ENCODE assay signal across 10 mouse cellular contexts in the genomic region with DNA sequence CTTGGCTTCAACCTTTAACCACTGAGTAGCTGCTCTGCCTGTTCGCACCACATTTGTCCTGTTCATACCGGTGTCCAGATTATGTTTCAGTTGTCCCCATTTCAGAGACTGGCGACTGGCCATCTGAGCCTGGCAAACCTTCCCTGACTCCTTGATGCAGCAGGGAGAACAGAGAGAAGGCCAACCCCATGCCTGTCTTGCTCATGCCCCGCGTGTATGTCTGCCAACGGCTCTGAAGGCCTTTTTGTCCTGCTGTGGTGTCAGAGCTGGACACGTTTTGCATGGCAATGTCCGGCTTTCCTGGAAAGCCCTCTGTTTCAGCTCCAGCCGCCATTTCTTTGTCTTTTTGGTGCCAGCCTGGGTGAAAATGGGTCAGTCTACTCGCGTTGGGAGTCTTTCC.
DNase-seq lines count a peak whose midpoint lies in the region; ATAC-seq and TF ChIP-seq lines count a peak whose summit lies in the region.
"Had no signal": no experiment of that assay in that cellular context is flagged by ENCODE, and none has a peak within 500 bp of the region (broad histone marks: within the 10 kb centered on the region; RNA-seq: fewer than 3 reads in every experiment).

No protein-coding gene starts in this region.

- peaks cover 5% of the 10 kb centered on the region; the same call in 1 of the 2 replicates for H3K9me3 ChIP-seq in kidney, embryonic 14.5 days (ENCODE audit: control insufficient read depth, low read length)

- H3K27ac ChIP-seq in kidney, adult 2 months (ENCODE audit: insufficient read depth, low read depth, low read length): no peak overlapping the region
- no peak overlapping the region for H3K27ac ChIP-seq in kidney, embryonic 14.5 days (ENCODE audit: low read depth, low read length)

- H3K36me3 ChIP-seq in kidney, adult 2 months (ENCODE audit: control insufficient read depth, insufficient read depth, low read length): no peaks in the 10 kb centered on the region
- no peaks in the 10 kb centered on the region for H3K36me3 ChIP-seq in kidney, embryonic 14.5 days (ENCODE audit: control insufficient read depth, insufficient read depth, low read length)

- no peak overlapping the region for H3K4me2 ChIP-seq in kidney, embryonic 14.5 days (replicated peaks; ENCODE audit: low read depth, low read length)

- no peak for TF ChIP-seq CTCF in kidney, adult 2 months (conservative IDR thresholded peaks at IDR 0.05; ENCODE audit: insufficient read depth, insufficient read length, low read depth, low read length)

- H3K9ac ChIP-seq in kidney, embryonic 14.5 days (ENCODE audit: low read depth, low read length): no peak overlapping the region

- 92% methylated on average over 11 of the region's 11 CpGs for WGBS in kidney, adult 2 months
- 88% methylated on average over 11 of the region's 11 CpGs for WGBS in kidney, embryonic 14.5 days

- ATAC-seq in kidney, embryonic 14.5 days (ENCODE audit: low FRiP score, low TSS enrichment): no peak

- TF ChIP-seq POLR2A in kidney, adult 2 months (IDR thresholded peaks at IDR 0.05; ENCODE audit: low read depth, low read length): no peak

- DNase-seq in kidney, adult 2 months: peak; percentile 2
- DNase-seq in cerebellum, postnatal 36 days: peak; percentile 82 to 85
- peak; percentile 59 to 78 for DNase-seq in layer of hippocampus, adult 8-10 months (ENCODE audit: low spot score in 2 of 2)
- peak; percentile 26 for DNase-seq in right cerebral cortex, postnatal 14 days
- no peak for DNase-seq in kidney, postnatal 36 days
- DNase-seq in thymus, postnatal 25 days: no peak
- DNase-seq in heart, postnatal 4 days: no peak
- DNase-seq: kidney, postnatal 4 days had no signal

- no peaks in the 10 kb centered on the region for H3K4me1 ChIP-seq in kidney, adult 2 months (ENCODE audit: control insufficient read depth, insufficient read depth, low read length)
- H3K4me1 ChIP-seq in kidney, embryonic 14.5 days (ENCODE audit: control insufficient read depth, insufficient read depth, low read length): no peaks in the 10 kb centered on the region
- H3K4me1 ChIP-seq: megakaryocyte, embryonic 14.5 days had no signal

- no peaks in the 10 kb centered on the region for H3K27me3 ChIP-seq in kidney, adult 2 months (replicated peaks; ENCODE audit: control insufficient read depth, insufficient read depth, low read length)
- no peaks in the 10 kb centered on the region for H3K27me3 ChIP-seq in kidney, embryonic 14.5 days (ENCODE audit: control insufficient read depth, insufficient read depth, low read length)
- H3K27me3 ChIP-seq: megakaryocyte, embryonic 14.5 days had no signal

- H3K4me3 ChIP-seq in kidney, adult 2 months (ENCODE audit: insufficient read depth, low read depth, low read length): no peak overlapping the region
- no peak overlapping the region for H3K4me3 ChIP-seq in kidney, embryonic 14.5 days (ENCODE audit: low read length)
- H3K4me3 ChIP-seq: megakaryocyte, embryonic 14.5 days had no signal

Comparison
In these comparisons a context has a peak if more than half of its experiments do, and no peak if none do; other contexts are left out.
1. DNase-seq: peak in kidney, adult 2 months (single experiment), cerebellum, postnatal 36 days (2 of 2), layer of hippocampus, adult 8-10 months (2 of 2) and right cerebral cortex, postnatal 14 days (single experiment); none in kidney, postnatal 36 days (0 of 2), thymus, postnatal 25 days (single experiment) and heart, postnatal 4 days (single experiment).